Mouse (Mus musculus): ENCODE measurements around the gene AW822073. TPM values are rescaled to one million over a fixed set of nuclear protein-coding genes. Genes with fewer than 3 reads are reported as not detected.
"Not testable (repeated sequence)": the region's sequence is repeated elsewhere in the genome, so short reads cannot be mapped to it uniquely, and the experiment has no call there.

Gene AW822073
- total RNA-seq, 2 experiments from 2014 or later: not detected

GRCm38 (mm10) chr10:58223161-58223560 lies 1.6 kb downstream of the AW822073 start:
- intact Hi-C loops (cut with DNase I); DNase-seq: not testable (repeated sequence)

GRCm38 (mm10) chr10:58221571-58221970 lies 3.2 kb downstream of the AW822073 start:
- DNase-seq; intact Hi-C loops (cut with DNase I): not testable (repeated sequence)

- no peak for DNase-seq
- intact Hi-C loops (cut with DNase I): no loop called here
These were observed 4.0 kb downstream of the AW822073 start for GRCm38 (mm10) chr10:58220726-58221125.

GRCm38 (mm10) chr10:58217366-58217765 lies 7.4 kb downstream of the AW822073 start:
- intact Hi-C loops (cut with DNase I): no loop called here
- DNase-seq: no peak

- intact Hi-C loops (cut with DNase I): no loop called here
- no peak for DNase-seq
These were observed 9.4 kb downstream of the AW822073 start for GRCm38 (mm10) chr10:58215353-58215752.

- intact Hi-C loops (cut with DNase I): no loop called here
- DNase-seq: no peak
These were observed 9.8 kb downstream of the AW822073 start for GRCm38 (mm10) chr10:58214934-58215333.

- intact Hi-C loops (cut with DNase I): no loop called here
- no peak for DNase-seq
These were observed 10.2 kb downstream of the AW822073 start for GRCm38 (mm10) chr10:58214497-58214896.

GRCm38 (mm10) chr10:58212230-58212629 lies 12.5 kb downstream of the AW822073 start:
- DNase-seq: no peak
- intact Hi-C loops (cut with DNase I): no loop called here

GRCm38 (mm10) chr10:58211213-58211612 lies 13.5 kb downstream of the AW822073 start:
- intact Hi-C loops (cut with DNase I): no loop called here
- no peak for DNase-seq

- DNase-seq: no peak
- intact Hi-C loops (cut with DNase I): no loop called here
These were observed 14.2 kb downstream of the AW822073 start for GRCm38 (mm10) chr10:58210514-58210913.

GRCm38 (mm10) chr10:58209710-58210467 lies 14.8 kb downstream of the AW822073 start:
- intact Hi-C loops (cut with DNase I): no loop called here
- no peak for DNase-seq

GRCm38 (mm10) chr10:58206639-58207404 lies 17.9 kb downstream of the AW822073 start:
- intact Hi-C loops (cut with DNase I): no loop called here

GRCm38 (mm10) chr10:58205986-58206385 lies 18.7 kb downstream of the AW822073 start:
- intact Hi-C loops (cut with DNase I): no loop called here
- DNase-seq: no peak

More at GRCm38 (mm10) chr10:58206639-58207404, 17.9 kb downstream of the AW822073 start:
- no peak for DNase-seq

Other genes with a start within 250 kb of the AW822073 start
- gene Duxf3, start 7.7 kb upstream of the AW822073 start, total RNA-seq (2021): not detected
- not detected for gene Gm4981, start 11.8 kb upstream of the AW822073 start, total RNA-seq (2021)
- 10 to 100 TPM; 64.9 to 65.6 TPM for gene Gcc2, start 30.6 kb upstream of the AW822073 start, total RNA-seq (2021)
- gene Lims1, start 98.5 kb upstream of the AW822073 start, total RNA-seq (2021): 10 to 100 TPM; 34.7 to 35.9 TPM
- gene Ranbp2, start 222.0 kb upstream of the AW822073 start, total RNA-seq (2021): 10 to 100 TPM; 59.5 to 63.3 TPM